In genomic region chr8:106976436-106976835, GRCm38 (mm10) we compare ENCODE assay signal across 18 mouse cellular contexts.
"Had no signal": no experiment of that assay in that cellular context is flagged by ENCODE, and none has a peak within 500 bp of the region (broad histone marks: within the 10 kb centered on the region; RNA-seq: fewer than 3 reads in every experiment).

No protein-coding gene starts in this region.

- H3K4me2 ChIP-seq: lung, embryonic 14.5 days; midbrain, embryonic 12.5 days; neural tube, embryonic 13.5 days; neural tube, embryonic 15.5 days had no signal

- ATAC-seq: midbrain, embryonic 16.5 days had no signal

- H3K36me3 ChIP-seq: midbrain, embryonic 12.5 days; neural tube, embryonic 13.5 days; neural tube, embryonic 15.5 days had no signal

- H3K27ac ChIP-seq: midbrain, embryonic 10.5 days; midbrain, embryonic 12.5 days; neural tube, embryonic 13.5 days; neural tube, embryonic 15.5 days had no signal

- H3K9me3 ChIP-seq: midbrain, embryonic 10.5 days; midbrain, embryonic 12.5 days; neural tube, embryonic 13.5 days; neural tube, embryonic 15.5 days had no signal

- H3K9ac ChIP-seq: lung, embryonic 14.5 days; midbrain, embryonic 12.5 days; neural tube, embryonic 13.5 days; neural tube, embryonic 15.5 days had no signal

- DNase-seq: lung, embryonic 14.5 days; lung, postnatal 10 days; lung, postnatal 4 days; midbrain, embryonic 14.5 days; retina, postnatal 1 day; right cerebral cortex, adult 18-20 months; right cerebral cortex, postnatal 25 days; right cerebral cortex, postnatal 4 days; spleen, adult 18-20 months; thymus, adult 18-20 months; thymus, postnatal 14 days; thymus, postnatal 36 days had no signal

- H3K4me3 ChIP-seq: midbrain, embryonic 10.5 days; midbrain, embryonic 12.5 days; myocyte; neural tube, embryonic 13.5 days; neural tube, embryonic 15.5 days had no signal

- H3K27me3 ChIP-seq: midbrain, embryonic 12.5 days had no signal
